Mouse (Mus musculus): ENCODE measurements around the gene Tmem63b. TPM values are rescaled to one million over a fixed set of nuclear protein-coding genes. Genes with fewer than 3 reads are reported as not detected.
A peak's percentile ranks its signal among the peaks of the same experiment; 100 is the strongest.
"Not testable (repeated sequence)": the region's sequence is repeated elsewhere in the genome, so short reads cannot be mapped to it uniquely, and the experiment has no call there.

Gene Tmem63b
- total RNA-seq, 2 experiments from 2014 or later, result 41.0 to 41.4 TPM

DNA sequence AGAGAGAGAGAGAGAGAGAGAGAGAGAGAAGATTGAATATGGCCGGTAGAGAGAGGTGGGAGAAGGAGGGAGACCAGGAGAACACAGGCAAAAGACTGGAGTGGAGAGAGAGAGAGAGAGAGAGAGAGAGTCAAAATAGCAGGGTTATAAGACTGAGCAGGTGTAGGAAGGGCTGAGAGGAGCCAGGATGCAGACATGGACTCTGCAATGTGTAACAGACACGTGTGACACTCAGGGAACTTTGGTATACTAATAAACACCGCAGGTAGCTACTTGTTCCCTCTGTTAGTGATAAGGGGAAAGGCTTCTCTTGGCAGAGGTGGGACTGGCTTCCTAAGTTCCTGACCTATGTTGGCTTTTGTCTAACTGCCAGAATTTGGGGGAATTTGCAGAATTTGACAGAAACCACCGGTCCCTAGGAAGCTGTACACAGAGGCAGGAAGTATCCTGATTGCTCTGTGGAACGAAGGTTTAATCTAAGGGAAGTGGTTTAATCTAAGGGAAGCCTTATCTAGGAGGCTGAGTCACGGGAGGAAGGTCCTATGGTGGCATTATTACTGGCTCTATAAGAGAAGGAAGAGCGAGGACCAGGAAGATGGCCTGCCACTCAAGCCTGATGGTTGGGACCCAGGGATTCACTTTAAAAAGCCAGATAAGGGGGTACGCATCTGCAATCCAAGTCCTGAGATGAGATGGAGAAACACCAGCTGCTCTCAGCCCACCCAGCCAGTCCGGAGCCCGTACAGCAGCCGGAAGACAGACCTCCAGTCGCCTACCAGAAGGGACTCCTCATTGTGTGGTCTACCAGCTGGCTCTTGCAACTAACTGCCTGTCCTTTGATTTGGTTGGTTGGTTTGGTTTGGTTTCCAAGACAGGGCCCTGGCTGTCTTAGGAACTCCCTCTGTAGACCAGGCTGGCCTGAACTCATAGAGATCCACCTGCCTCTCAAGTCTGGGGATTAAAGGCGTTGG is 57.5 kb downstream of the Tmem63b start:
- no peak for DNase-seq (ENCODE audit: low spot score in 2 of 2)

DNA sequence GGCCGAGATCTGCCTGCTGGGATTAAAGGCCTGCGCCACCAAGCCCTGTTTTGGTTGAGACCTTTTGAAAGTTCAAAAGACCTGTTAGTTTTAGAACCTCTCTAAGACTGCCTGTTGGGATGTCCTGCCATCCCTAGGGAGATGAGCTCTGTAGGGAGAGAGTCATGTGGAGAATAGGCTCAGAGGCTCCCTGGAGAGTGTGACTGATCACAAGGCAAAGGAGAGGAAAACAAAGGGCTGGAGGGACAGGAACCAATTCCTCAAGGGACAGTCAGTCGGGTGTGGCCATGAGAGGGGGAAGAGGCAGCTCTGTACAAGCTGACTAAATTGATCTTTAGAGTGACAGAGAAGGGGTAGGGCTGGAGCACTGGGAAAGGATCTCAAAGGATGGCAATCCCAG is 58.5 kb downstream of the Tmem63b start:
- no peak for DNase-seq (ENCODE audit: low spot score in 2 of 2)

DNA sequence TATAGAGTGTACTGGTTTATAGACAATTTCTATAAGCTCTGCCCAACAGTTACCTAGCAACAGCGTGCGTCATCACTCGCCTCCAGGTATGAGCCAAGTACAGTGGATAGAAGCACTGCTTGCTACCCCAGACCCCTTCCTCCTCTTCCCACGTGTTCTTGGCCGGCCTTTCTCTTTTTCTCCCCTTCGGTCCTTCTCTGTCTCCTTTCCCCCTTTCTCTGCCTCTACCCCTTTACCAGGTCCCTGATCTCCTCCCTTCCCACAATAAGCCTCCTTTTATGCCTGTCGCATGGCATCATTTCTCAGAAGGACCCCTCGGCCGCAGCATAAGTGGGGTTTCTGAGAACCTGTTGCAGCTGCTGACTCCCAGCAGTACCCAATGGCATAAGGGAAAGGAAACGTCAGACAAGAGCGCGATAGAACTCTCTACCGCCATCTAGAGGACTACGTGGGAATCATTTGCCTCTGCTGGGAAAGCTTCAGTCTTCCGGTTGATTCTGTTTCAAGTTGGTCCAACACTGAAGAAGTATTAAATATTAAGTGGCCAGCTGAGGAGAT is 60.0 kb downstream of the Tmem63b start:
- peak; percentile 53 to 54 for DNase-seq (ENCODE audit: low spot score in 2 of 2)

DNA sequence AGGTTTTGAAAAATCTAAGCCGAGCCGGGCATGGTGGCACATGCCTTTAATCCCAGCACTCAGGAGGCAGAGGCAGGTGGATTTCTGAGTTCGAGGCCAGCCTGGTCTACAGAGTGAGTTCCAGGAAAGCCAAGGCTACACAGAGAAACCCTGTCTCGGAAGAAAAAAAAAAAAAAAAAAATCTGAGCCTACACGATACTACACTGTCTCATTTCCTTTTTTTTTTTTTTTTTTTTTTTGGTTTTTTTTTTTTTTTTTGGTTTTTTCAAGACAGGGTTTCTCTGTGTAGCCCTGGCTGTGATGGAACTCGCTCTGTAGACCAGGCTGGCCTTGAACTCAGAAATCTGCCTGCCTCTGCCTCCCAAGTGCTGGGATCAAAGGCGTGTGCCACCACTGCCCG is 63.3 kb downstream of the Tmem63b start:
- not testable (repeated sequence) for DNase-seq (ENCODE audit: low spot score in 2 of 2)

DNA sequence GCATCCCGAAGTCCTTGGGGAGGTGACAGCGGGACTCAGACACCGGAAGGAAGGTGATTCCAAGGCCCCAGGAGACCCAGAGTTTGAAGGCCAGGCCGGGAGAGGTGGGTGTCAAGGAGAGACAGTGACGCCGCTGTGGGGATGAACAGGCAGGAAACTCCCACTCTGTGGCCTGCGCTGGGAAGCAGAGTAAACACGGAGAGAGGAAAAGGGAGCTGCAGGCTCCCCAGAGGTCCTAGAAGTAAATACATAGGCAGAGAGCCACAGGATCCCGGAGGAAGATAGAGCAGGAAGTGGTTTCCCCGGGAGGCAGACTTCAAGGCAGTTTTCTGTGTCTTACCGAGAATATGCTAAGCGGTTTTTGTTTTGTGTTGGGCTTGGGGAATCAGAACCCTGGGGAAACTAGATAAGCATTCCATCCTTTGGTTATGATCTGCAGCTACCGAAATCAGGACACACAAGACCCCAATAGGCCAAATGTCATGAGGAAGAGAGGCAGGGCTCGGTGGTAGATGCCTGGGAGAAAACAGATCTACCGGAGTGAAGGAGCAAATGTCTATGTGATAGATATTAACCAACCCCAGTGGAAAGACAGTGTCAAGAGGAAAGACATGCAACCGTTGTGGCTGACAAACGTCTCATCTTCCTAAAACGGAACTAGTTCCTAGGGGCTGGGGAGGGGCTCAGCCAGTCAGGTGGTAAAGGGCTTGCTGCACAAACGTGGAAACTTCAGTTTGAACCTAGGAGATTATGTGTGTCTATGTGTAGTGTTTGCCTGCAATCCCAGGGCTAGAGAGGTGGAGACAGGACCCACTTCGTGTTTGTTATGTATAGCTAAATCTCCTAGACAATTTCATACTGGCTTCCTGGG is 67.1 kb downstream of the Tmem63b start:
- DNase-seq (ENCODE audit: low spot score in 2 of 2), result peak in 1 of 2 experiments; percentile 16

DNA sequence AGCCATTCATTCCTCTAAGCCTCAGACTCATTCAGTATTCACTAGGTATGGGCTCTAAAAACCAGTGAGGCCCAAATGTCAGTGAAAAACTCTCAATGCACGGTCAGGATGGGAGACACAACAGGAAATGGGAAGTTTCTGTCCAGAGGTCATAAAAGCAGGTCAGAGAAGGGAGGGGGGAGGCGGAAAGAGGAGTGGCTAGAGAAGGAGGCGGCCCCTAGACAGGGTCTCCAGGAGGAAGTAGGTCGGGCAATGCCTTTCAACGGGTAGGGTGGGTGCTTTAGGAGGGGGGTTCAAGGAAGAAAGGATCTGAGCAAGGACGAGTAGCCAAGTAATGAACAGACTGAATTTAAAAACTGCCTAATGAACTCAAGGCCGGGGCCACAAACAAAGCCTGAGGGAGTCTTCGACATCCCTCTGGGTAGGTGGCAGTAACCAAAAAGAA is 67.7 kb downstream of the Tmem63b start:
- DNase-seq (ENCODE audit: low spot score in 2 of 2), result peak; percentile 27 to 42

DNA sequence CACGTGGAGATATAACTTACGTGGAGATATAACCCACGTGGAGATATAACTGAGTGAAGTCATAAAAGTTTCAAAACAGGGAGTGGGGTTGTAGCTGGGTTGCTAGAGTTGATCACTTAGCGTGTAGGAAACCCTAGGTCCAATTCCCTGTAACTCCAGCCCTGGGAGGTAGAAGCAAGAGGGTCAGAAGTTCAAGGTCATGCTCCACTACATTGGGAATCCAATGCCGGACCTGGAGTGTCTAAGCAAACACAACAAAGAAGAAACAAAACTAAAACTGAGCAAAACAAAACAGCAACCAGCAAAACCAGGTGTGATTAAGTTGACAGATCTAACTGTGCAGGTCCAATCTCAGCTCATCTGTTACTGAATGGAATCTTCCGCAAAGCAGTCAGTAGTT is 69.0 kb downstream of the Tmem63b start:
- DNase-seq (ENCODE audit: low spot score in 2 of 2), result no peak

DNA sequence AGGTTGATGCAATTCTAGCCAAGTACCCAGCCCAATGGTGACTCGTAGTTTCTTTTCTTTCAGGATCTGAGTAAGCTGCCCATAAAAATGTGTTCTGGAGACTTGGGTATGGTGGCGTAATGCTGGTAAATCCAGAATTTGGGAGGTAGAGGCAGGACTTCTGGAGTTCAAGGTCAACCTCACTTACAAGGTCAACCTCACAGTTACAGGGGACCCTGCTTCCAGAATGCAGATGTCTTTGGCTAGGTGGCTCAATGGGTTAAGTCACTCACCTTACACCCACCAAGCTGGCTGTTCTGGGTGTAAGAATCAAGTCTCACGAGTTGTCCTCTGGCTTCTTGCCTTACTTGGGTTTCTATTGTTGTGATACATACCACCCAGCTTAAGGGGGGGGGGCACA is 70.0 kb downstream of the Tmem63b start:
- DNase-seq (ENCODE audit: low spot score in 2 of 2), result no peak

DNA sequence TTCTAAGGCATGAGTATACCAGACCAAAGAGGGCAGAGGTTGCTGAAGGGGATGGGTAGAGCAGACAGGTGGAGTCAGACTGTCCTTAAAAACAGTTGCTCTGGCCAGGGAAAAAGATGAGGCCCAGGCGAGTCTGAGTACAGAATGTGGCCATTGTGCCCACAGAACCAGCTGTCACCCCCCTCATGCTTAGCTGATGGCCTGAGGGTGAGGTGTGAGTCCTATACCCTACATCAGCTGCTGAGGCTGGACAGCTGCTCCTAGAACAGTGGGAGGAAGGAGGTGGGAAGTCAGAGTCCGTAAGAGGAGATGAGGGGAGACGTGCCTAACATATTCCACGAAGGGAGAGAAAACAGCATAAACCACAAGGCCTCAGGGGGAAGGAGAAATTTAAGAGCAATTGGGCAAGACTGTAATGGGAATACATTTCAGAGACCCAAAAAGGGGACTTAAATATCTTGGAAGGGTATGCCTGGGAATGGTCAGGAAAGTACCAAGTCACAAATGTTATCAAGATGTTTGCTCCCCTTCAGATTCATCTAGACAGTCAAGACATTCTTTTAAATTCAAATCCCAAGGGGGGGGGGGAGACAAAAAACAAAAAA is 70.6 kb downstream of the Tmem63b start:
- no peak for DNase-seq (ENCODE audit: low spot score in 2 of 2)

DNA sequence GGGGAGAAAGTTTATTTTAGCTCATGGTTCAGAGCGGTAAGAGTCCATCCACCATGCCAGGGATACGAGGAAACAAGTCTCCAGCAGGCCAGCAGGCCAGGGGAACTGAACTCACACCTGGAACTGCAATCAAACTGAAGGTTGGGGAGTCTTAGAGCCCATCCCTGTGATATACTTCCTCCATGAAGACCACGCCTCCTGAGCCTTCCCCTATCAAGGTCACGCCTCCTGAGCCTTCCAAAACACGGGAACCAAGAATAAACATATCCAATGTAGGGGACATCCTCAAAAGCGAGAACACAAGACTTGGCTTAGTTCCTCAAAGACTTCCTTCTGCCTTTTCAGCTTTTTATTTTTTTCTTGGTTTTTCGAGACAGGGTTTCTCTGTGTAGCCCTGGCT is 73.8 kb downstream of the Tmem63b start:
- no peak for DNase-seq (ENCODE audit: low spot score in 2 of 2)

DNA sequence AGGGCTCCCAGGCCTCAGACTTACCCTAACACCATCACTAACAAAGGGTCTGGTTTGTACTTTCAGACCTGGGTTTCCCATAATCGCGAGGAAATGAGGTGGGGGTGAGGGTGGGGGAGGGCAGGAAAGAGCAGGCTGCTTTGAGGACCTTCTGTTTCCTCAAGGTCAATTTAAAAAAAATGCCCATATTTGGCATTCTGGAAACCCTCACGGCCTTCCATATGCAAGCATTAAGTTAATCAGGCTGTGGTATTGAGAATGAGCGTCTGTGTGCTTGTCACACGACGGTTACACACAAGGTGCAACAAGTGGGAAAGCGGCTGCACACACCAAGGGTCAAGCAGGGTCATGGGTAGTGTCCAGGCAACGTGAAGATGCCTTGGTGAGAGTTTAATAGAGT is 74.7 kb downstream of the Tmem63b start:
- DNase-seq (ENCODE audit: low spot score in 2 of 2), result no peak

Other genes starting within 250 kb of the Tmem63b start
- gene Spats1, start 211.5 kb downstream of the Tmem63b start, total RNA-seq (2021), result not detected
- 10 to 100 TPM; 15.8 to 17.3 TPM for gene Aars2, start 180.1 kb downstream of the Tmem63b start, total RNA-seq (2021)
- gene Tcte1, start 163.5 kb downstream of the Tmem63b start, total RNA-seq (2021), result not detected
- under 1 TPM in 1 of 2 experiments, not detected in 1; 0.06 TPM for gene Tmem151b, start 137.2 kb downstream of the Tmem63b start, total RNA-seq (2021)
- gene Nfkbie, start 131.2 kb downstream of the Tmem63b start, total RNA-seq (2021), result 1 to 10 TPM; 2.7 to 3.5 TPM
- 10 to 100 TPM; 28.1 to 44.2 TPM for gene Slc35b2, start 123.0 kb downstream of the Tmem63b start, total RNA-seq (2021)
- gene Hsp90ab1, start 113.6 kb downstream of the Tmem63b start, total RNA-seq (2021), result 1,000 to 10,000 TPM; 2,801 to 2,860 TPM
- gene Slc29a1, start 87.3 kb downstream of the Tmem63b start, total RNA-seq (2021), result 100 to 1,000 TPM; 121 to 161 TPM
- not detected for gene Mymx, start 84.8 kb downstream of the Tmem63b start, total RNA-seq (2021)
- gene Capn11, start 27.6 kb downstream of the Tmem63b start, total RNA-seq (2021), result under 1 TPM; 0.19 to 0.40 TPM
- gene Mrpl14, start 583 bp downstream of the Tmem63b start, total RNA-seq (2021), result 100 to 1,000 TPM; 104 to 109 TPM
- not detected for gene 1600014C23Rik, start 46.9 kb upstream of the Tmem63b start, total RNA-seq (2021)